Mouse (Mus musculus) layer of hippocampus, adult 8-10 months (tissue): ENCODE measurements around the gene Gm4836. TPM values are rescaled to one million over a fixed set of nuclear protein-coding genes. Genes with fewer than 3 reads are reported as not detected.
"Not testable (repeated sequence)": the region's sequence is repeated elsewhere in the genome, so short reads cannot be mapped to it uniquely, and the experiment has no call there.

Experiments used
- DNase-seq, 2 experiments: peaks; one replicate each; pipeline ENCODE4 v3.0.0; 2022; ENCODE audit warnings: low spot score in 2 of 2
- total RNA-seq, 4 experiments: library from RNA; stranded (reverse); gene quantifications; 2 replicates each; pipeline ENCODE4 v1.2.4; 2022

Gm4836 gene
- not detected for total RNA-seq

DNA sequence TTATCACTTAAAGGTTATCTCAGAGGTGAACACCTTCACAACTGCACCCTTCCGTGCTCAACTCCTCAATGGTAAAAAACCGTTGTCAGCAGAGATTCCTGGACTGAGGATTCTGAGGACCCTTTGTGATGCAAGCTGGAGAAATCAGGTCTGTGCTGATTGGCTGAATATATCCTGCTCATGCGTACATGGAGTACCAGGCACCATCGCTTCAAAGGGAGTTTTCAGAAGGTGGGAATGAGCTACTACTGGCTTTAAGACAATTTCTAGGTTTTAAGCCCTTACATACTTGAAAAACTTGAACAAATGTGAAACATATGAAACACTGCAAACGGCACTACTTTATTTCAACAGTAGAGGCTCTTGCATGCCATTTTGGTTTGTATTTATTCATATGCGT, at the start of gene Gm4836:
Gm4836 (minus strand) TSS at position 101 of the 400 bp plus-strand sequence.
- DNase-seq, result not testable (repeated sequence)
